Comparison of ENCODE assay signal across 12 mouse cellular contexts in genomic region chr5:127374251-127374650, GRCm38 (mm10).
DNase-seq lines count a peak whose midpoint lies in the region; ATAC-seq lines count a peak whose summit lies in the region.
"Had no signal": no experiment of that assay in that cellular context is flagged by ENCODE, and none has a peak within 500 bp of the region (broad histone marks: within the 10 kb centered on the region; RNA-seq: fewer than 3 reads in every experiment).

No protein-coding gene starts in this region.

- no peaks in the 10 kb centered on the region for H3K27me3 ChIP-seq in heart, embryonic 12.5 days (replicated peaks)
- H3K27me3 ChIP-seq in lung, embryonic 16.5 days (ENCODE audit: control insufficient read depth, insufficient read depth, low read depth, low read length), result no peaks in the 10 kb centered on the region
- H3K27me3 ChIP-seq in kidney, embryonic 16.5 days (ENCODE audit: insufficient read depth, low read length), result no peaks in the 10 kb centered on the region

- no peak overlapping the region for H3K4me2 ChIP-seq in heart, embryonic 12.5 days
- H3K4me2 ChIP-seq in lung, embryonic 16.5 days (ENCODE audit: low read depth, low read length), result no peak overlapping the region
- H3K4me2 ChIP-seq in kidney, embryonic 16.5 days (replicated peaks; ENCODE audit: low read depth, low read length), result no peak overlapping the region

- H3K27ac ChIP-seq in heart, embryonic 12.5 days (ENCODE audit: poor library complexity, severe bottlenecking), result no peak overlapping the region
- H3K27ac ChIP-seq in lung, embryonic 16.5 days (ENCODE audit: low read length), result no peak overlapping the region
- no peak overlapping the region for H3K27ac ChIP-seq in kidney, embryonic 16.5 days (ENCODE audit: low read length)

- H3K9ac ChIP-seq in heart, embryonic 12.5 days, result no peak overlapping the region
- H3K9ac ChIP-seq in lung, embryonic 16.5 days (ENCODE audit: low read length), result no peak overlapping the region
- H3K9ac ChIP-seq in kidney, embryonic 16.5 days (replicated peaks; ENCODE audit: low read length), result no peak overlapping the region

- no peaks in the 10 kb centered on the region for H3K36me3 ChIP-seq in heart, embryonic 12.5 days
- no peaks in the 10 kb centered on the region for H3K36me3 ChIP-seq in lung, embryonic 16.5 days (ENCODE audit: control insufficient read depth, insufficient read depth, low read length)
- H3K36me3 ChIP-seq in kidney, embryonic 16.5 days (ENCODE audit: insufficient read depth, low read length), result no peaks in the 10 kb centered on the region

- DNase-seq in heart, adult 18-20 months, result peak; percentile 33 to 55
- peak; percentile 93 for DNase-seq in brain, adult 2 months (ENCODE audit: low read depth, low spot score)
- peak; percentile 22 for DNase-seq in heart, adult 8-10 months (ENCODE audit: low spot score)
- DNase-seq in spleen, postnatal 10 days (ENCODE audit: low spot score in 2 of 2), result no peak
- DNase-seq in thymus, postnatal 36 days, result no peak
- DNase-seq: cerebellum, postnatal 10 days; midbrain, embryonic 14.5 days; thymus, postnatal 4 days had no signal

- H3K4me3 ChIP-seq in heart, embryonic 12.5 days, result no peak overlapping the region
- H3K4me3 ChIP-seq in lung, embryonic 16.5 days (ENCODE audit: low read length), result no peak overlapping the region
- no peak overlapping the region for H3K4me3 ChIP-seq in kidney, embryonic 16.5 days (ENCODE audit: low read length)

- no peaks in the 10 kb centered on the region for H3K4me1 ChIP-seq in heart, embryonic 12.5 days (replicated peaks)
- peaks cover 30% of the 10 kb centered on the region for H3K4me1 ChIP-seq in lung, embryonic 16.5 days (replicated peaks; ENCODE audit: control insufficient read depth, insufficient read depth, low read length)
- H3K4me1 ChIP-seq in kidney, embryonic 16.5 days (ENCODE audit: insufficient read depth, low read length), result no peaks in the 10 kb centered on the region

- H3K9me3 ChIP-seq in heart, embryonic 12.5 days (replicated peaks), result 0 out of 2 replicates have a peak, but pooled peaks cover 4% of the 10 kb centered on the region
- peaks cover 5% of the 10 kb centered on the region; the same call in 1 of the 2 replicates for H3K9me3 ChIP-seq in lung, embryonic 16.5 days (ENCODE audit: control insufficient read depth, low read length)
- no peaks in the 10 kb centered on the region for H3K9me3 ChIP-seq in kidney, embryonic 16.5 days (ENCODE audit: low read length)

- whole genome bisulfite sequencing in heart, embryonic 12.5 days, result 66% methylated on average over 9 of the region's 9 CpGs
- WGBS in lung, embryonic 16.5 days, result 38% methylated on average over 9 of the region's 9 CpGs
- WGBS in kidney, embryonic 16.5 days, result 54% methylated on average over 9 of the region's 9 CpGs

- no peak for ATAC-seq in heart, embryonic 12.5 days (ENCODE audit: insufficient number of reproducible peaks, low FRiP score)
- peak; percentile 44 for ATAC-seq in lung, embryonic 16.5 days (ENCODE audit: low read depth)
- no peak for ATAC-seq in kidney, embryonic 16.5 days (ENCODE audit: low FRiP score, low TSS enrichment)
- ATAC-seq: activated CD4-positive, CD25-positive, alpha-beta regulatory T cell, adult 4 months had no signal

Comparison
In these comparisons a context has a peak if more than half of its experiments do, and no peak if none do; other contexts are left out.
1. DNase-seq: peak in heart, adult 18-20 months (2 of 2), brain, adult 2 months (single experiment) and heart, adult 8-10 months (single experiment); none in spleen, postnatal 10 days (0 of 2) and thymus, postnatal 36 days (0 of 2).